ENCODE assay signal across 11 mouse cellular contexts in the genomic region with DNA sequence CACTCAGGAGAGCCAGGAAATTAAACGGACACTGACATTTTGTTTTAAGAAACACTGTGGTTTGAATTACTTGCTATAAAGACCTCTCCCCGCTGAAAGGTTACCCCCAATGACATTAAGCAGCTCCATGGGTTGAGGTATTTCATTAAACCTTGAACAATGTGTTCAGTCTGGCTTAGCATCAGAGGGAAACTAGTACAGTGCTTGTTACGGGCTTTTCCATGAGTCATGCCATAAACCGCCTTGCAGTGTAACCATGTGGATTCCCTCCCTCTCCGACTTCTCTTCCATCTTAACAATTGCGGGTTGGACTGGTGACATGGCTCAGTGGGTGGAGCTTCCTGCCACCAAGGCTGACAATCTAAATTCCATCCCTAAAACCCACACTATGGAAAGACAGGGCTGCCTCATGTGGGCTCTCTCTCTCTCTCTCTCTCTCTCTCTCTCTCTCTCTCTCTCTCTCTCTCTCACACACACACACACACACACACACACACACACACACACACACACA.
A peak's percentile ranks its signal among the peaks of the same experiment; 100 is the strongest.
DNase-seq lines count a peak whose midpoint lies in the region; TF ChIP-seq lines count a peak whose summit lies in the region.
"Had no signal": no experiment of that assay in that cellular context is flagged by ENCODE, and none has a peak within 500 bp of the region (broad histone marks: within the 10 kb centered on the region; RNA-seq: fewer than 3 reads in every experiment).

No protein-coding gene starts in this region.

- no peak for TF ChIP-seq POLR2A in brain, embryonic 14.5 days (IDR thresholded peaks at IDR 0.05; ENCODE audit: borderline replicate concordance, extremely low read depth, insufficient read depth, insufficient read length, poor library complexity, severe bottlenecking)

- TF ChIP-seq CTCF in brain, embryonic 14.5 days (IDR thresholded peaks at IDR 0.05; ENCODE audit: borderline replicate concordance, extremely low read depth, insufficient read depth, insufficient read length), result no peak

- peak; percentile 2 to 12 for DNase-seq in adrenal gland, postnatal 36 days
- DNase-seq in adrenal gland, postnatal 4 days (ENCODE audit: low spot score in 2 of 2), result no peak
- DNase-seq in ES-CJ7 (ENCODE audit: low read depth, low spot score), result peak; percentile 28
- peak; percentile 28 for DNase-seq in brain, embryonic 14.5 days (ENCODE audit: low read depth)
- DNase-seq in urinary bladder, adult 18-20 months (ENCODE audit: low spot score in 2 of 2), result no peak
- no peak for DNase-seq in left cerebral cortex, adult 18-20 months (ENCODE audit: low spot score in 2 of 2)
- DNase-seq: B cell, adult 2 months; cerebellum, adult 18-20 months; cerebellum, postnatal 10 days; gastrocnemius, adult 2 months; gastrocnemius, postnatal 25 days had no signal

Comparison
In these comparisons a context has a peak if more than half of its experiments do, and no peak if none do; other contexts are left out.
1. DNase-seq: peak in adrenal gland, postnatal 36 days (2 of 2), ES-CJ7 (single experiment) and brain, embryonic 14.5 days (single experiment); none in adrenal gland, postnatal 4 days (0 of 2), urinary bladder, adult 18-20 months (0 of 2) and left cerebral cortex, adult 18-20 months (0 of 2).